Mouse (Mus musculus) heart, postnatal 0 days (tissue): ENCODE results near the gene Syt6.

Source experiments
- CTCF ChIP-seq: IDR thresholded peaks from 2 replicates; pipeline ENCODE4 v1.5.1; 2016; ENCODE audit warnings: antibody characterized with exemption, control low read depth, low read depth
- EP300 ChIP-seq: IDR thresholded peaks from 2 replicates; pipeline ENCODE4 v1.6.1; 2016; ENCODE audit warnings: antibody characterized with exemption, low read depth

- TF ChIP-seq EP300 (no peak), CTCF (no peak)
These were observed 2.5 kb upstream of the Syt6 start for GRCm38 (mm10) chr3:103572526-103572925.
